Mouse (Mus musculus) cerebellum, adult 2 months (tissue): ENCODE measurements at regions not wholly inside any gene's neighbourhood (a gene's known extent, or its start where the extent isn't known, plus 50 kb on each side); places are given as distances from the start of the nearest gene placed in this dataset.

Experiments used
- DNase-seq, 2 experiments: peaks; one replicate each; pipeline ENCODE4 v3.0.0; 2021
- H3K27ac ChIP-seq: fragments of 200-500 bp; 2 replicates; pipeline ENCODE4 v1.5.1; 2012; ENCODE audit warnings: low read length, control low read depth, inconsistent platforms; ENCODE audit not compliant: insufficient read depth
- H3K27me3 ChIP-seq: fragments of 200-500 bp; 2 replicates; pipeline ENCODE4 v1.6.1; 2012; ENCODE audit warnings: inconsistent platforms, mild to moderate bottlenecking, low read length, moderate library complexity; ENCODE audit not compliant: control insufficient read depth, insufficient read depth
- H3K4me1 ChIP-seq: fragments of 200-500 bp; 2 replicates; pipeline ENCODE4 v1.6.1; 2011; ENCODE audit warnings: low read length; ENCODE audit not compliant: control insufficient read depth, insufficient read depth
- H3K4me3 ChIP-seq: fragments of 200-500 bp; replicated peaks from 2 replicates; pipeline ENCODE3; 2011; ENCODE audit warnings: mild to moderate bottlenecking, low read depth, low read length, control low read depth; ENCODE audit not compliant: insufficient read depth
- CTCF ChIP-seq: fragments of 200-500 bp; IDR thresholded peaks from 2 replicates; pipeline ENCODE4 v1.5.1; 2011; ENCODE audit warnings: low read depth, mild to moderate bottlenecking, control low read depth, low read length, moderate library complexity, borderline replicate concordance; ENCODE audit not compliant: insufficient read depth
- POLR2A ChIP-seq: fragments of 200-500 bp; IDR thresholded peaks from 2 replicates; pipeline ENCODE4 v1.6.1; 2011; ENCODE audit warnings: low read length, control low read depth, borderline replicate concordance; ENCODE audit not compliant: insufficient read depth
- WGBS: fragments of 180-500 bp; shearing (Covaris S2); methylation state at CpG from one replicate; pipeline ENCODE4 v1.1.7; 2018; 5-methylcytosine and 5-hydroxymethylcytosine counted together

GRCm38 (mm10) chr9:41803680-41804460, 320.2 kb downstream of the Sorl1 start:
- WGBS = 66% methylated on average over 11 of the region's 11 CpGs
- H3K4me3 ChIP-seq = no peak overlapping the region
- no peak for DNase-seq
- H3K27me3 ChIP-seq = no peaks in the 10 kb centered on the region; the same call in 1 of the 2 replicates
- TF ChIP-seq POLR2A (no peak), CTCF (no peak)
- no peak overlapping the region for H3K27ac ChIP-seq
- H3K4me1 ChIP-seq = no peaks in the 10 kb centered on the region

GRCm38 (mm10) chr9:41801376-41801775, 322.7 kb downstream of the Sorl1 start:
- DNase-seq = no peak
- 91% methylated on average over 4 of the region's 4 CpGs for WGBS
- no peak overlapping the region for H3K27ac ChIP-seq
- no peaks in the 10 kb centered on the region for H3K4me1 ChIP-seq
- TF ChIP-seq CTCF = no peak
- H3K4me3 ChIP-seq = no peak overlapping the region
- no peaks in the 10 kb centered on the region; the same call in 1 of the 2 replicates for H3K27me3 ChIP-seq

GRCm38 (mm10) chr9:41792830-41793213, 331.3 kb downstream of the Sorl1 start:
- Histone ChIP-seq H3K4me1 (no peaks in the 10 kb centered on the region), H3K4me3 (no peak overlapping the region), H3K27me3 (no peaks in the 10 kb centered on the region; the same call in 1 of the 2 replicates), H3K27ac (no peak overlapping the region)
- no peak for DNase-seq
- WGBS = 51% methylated on average over 6 of the region's 6 CpGs
- TF ChIP-seq CTCF = no peak
- TF ChIP-seq POLR2A = no peak

- Histone ChIP-seq H3K27me3 (no peaks in the 10 kb centered on the region; the same call in 1 of the 2 replicates), H3K27ac (no peak overlapping the region), H3K4me3 (no peak overlapping the region), H3K4me1 (no peaks in the 10 kb centered on the region)
- WGBS = 48% methylated on average over 4 of the region's 4 CpGs
- TF ChIP-seq POLR2A (no peak), CTCF (no peak)
- DNase-seq = no peak
These were observed 331.8 kb downstream of the Sorl1 start for GRCm38 (mm10) chr9:41792173-41792829.

- H3K27me3 ChIP-seq = no peaks in the 10 kb centered on the region; the same call in 1 of the 2 replicates
- no peak for TF ChIP-seq CTCF
- TF ChIP-seq POLR2A = no peak
- H3K27ac ChIP-seq = no peak overlapping the region
- H3K4me3 ChIP-seq = no peak overlapping the region
- 50% methylated on average over 5 of the region's 5 CpGs for WGBS
- no peaks in the 10 kb centered on the region for H3K4me1 ChIP-seq
- DNase-seq = peak in 1 of 2 experiments; percentile 26
These were observed 332.5 kb downstream of the Sorl1 start for GRCm38 (mm10) chr9:41791501-41792172.

GRCm38 (mm10) chr9:41785131-41785530, 339.0 kb downstream of the Sorl1 start:
- no peak for TF ChIP-seq POLR2A
- TF ChIP-seq CTCF = no peak
- 78% methylated on average over 3 of the region's 3 CpGs for WGBS
- Histone ChIP-seq H3K4me1 (no peaks in the 10 kb centered on the region), H3K27ac (no peak overlapping the region), H3K27me3 (no peaks in the 10 kb centered on the region; the same call in 1 of the 2 replicates), H3K4me3 (no peak overlapping the region)
- DNase-seq = no peak

- Histone ChIP-seq H3K4me3 (no peak overlapping the region), H3K27ac (no peak overlapping the region), H3K27me3 (peaks cover 1% of the 10 kb centered on the region; the same call in 1 of the 2 replicates), H3K4me1 (no peaks in the 10 kb centered on the region)
- no peak for TF ChIP-seq POLR2A
- WGBS = 14% methylated on average over 8 of the region's 8 CpGs
- no peak for DNase-seq
These were observed 351.7 kb downstream of the Sorl1 start for GRCm38 (mm10) chr9:41772281-41772902.
